Mouse (Mus musculus): ENCODE results near the gene Tspan2.
A peak's percentile ranks its signal among the peaks of the same experiment; 100 is the strongest.

The Tspan2 gene

DNA sequence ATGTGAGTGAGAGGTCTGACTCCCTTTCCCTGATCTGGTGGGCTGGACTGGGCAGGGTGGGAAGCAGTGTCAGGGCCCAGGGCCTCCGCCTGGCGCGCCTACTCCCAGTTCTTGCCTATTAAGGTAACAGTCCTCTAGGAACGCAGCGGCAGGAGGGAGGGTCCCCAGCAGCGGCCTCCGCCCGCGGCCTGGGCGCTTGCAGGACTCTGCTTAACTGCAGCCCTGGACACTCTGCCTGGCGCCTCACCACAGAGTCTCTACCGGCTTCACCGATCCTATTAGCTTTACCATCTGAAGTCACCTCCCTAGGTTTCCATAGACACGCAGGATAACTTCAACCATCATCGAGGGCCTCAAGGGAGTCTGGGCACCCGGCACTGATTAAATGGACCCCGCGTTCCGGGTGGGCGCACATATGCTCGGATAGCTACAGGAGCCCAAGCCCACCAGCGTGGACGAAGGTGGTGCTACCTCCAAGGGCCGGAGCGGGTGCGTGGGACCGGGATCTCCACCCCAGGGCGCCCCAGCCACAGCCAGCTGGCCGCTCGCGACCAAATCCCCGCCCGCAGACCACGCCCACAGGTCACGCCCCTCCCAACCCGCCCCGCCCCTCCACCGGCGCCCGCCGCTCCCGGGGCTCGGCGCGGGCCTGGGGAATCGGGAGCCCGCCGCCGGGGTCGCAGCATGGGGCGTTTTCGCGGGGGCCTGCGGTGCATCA is at the start of gene Tspan2:
Gene Tspan2, plus strand, starts transcription at position 217 of the 718 bp plus-strand sequence.
- peak; percentile 85 for DNase-seq

DNA sequence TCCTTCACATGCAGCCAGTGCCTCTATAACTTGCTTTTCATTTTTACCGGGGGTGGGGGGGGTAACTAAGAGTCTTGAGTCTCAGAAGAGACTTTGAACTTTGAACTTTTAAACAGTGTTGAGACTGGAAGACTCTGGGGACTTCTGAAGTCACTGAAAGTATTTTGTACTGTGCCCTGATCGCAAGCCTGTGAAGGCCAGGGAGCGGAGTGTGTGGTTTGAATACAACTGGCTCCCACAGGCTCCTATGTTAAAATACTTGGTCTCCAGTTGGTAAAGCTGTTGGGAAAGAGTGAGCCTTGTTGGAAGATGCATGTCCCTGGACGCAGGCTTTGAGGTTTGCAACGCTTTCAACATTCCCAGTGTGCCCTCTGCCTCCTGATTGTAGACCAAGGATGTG is 47.5 kb upstream of the Tspan2 start:
- no peak for DNase-seq

DNA sequence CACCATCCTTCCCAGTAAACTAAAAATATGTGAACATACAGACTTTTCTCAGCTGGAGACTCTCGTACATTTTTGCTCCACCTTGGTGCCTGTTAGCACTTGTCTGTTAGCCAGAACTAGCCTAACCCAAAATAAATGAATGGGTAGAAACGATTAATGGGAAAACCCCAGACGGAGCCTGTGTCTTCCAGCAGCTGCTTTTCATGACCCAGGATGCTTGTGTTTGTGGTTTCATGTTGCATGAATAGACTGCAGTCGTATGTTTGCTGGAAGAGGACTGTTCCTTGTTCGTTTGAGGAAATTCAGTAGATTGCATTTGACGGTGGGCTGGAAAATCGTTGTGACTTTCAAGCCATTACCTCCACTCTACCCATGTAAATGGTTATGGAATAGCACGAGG is 46.5 kb upstream of the Tspan2 start:
- no peak for DNase-seq

DNA sequence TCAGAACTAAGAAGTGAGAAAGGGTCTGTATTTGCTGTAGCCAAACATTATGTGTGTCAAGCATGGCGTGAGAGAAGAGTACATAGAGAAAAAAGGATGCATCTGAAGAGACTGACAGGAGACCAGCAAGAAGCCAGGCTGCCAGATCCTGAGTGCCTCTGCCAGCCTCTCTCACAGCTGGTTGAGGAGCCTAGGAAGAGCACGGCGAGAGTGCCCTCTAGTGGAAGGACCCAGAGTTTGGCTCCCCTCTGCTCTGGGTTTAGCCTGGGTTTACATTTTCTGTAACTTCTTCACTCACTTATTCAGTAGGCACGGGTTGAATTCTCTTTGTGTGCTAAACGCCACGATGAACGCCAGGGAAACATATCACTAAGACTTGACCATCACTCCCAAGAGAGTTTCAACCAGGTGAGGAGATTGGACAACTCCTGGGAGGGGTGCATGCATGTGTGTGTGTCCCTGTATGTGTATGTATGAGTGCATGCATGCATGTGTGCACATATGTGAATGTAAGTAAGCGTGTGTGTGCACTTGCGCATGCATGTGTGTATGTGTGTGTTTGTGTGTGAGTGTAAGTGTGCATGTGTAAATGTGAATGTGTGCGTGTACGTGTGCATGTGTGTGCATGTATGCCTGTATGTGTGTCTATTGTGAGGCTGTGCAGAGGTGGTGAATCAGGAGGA is 42.4 kb upstream of the Tspan2 start:
- peak; percentile 70 for DNase-seq

DNA sequence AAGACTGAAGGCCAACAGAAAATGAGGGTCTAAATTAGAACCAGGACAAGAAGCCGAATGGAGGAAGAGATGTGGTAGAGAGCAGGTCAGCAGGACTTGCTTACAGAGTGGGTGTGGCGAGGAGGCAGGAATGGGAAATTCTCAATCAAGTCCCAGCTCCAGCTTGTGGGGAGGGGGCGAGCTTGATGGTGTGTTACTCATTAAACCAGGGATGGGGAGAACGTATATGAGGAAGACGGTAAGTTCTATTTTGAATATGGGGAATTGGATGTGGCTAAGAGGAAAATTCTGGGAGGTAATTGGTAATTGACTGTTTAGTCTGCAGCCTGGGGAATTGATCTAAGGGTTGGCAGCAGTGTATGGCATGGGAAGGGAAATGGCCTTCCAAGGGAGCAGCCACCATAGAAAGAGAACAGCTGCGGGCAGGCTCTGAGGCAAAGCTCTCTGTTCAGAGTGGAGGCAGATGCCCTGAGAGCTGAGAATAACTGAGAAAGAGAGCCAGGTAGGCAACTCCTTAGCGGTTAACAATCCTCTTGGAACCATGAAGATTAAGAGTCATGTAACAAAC is 41.5 kb upstream of the Tspan2 start:
- no peak for DNase-seq

DNA sequence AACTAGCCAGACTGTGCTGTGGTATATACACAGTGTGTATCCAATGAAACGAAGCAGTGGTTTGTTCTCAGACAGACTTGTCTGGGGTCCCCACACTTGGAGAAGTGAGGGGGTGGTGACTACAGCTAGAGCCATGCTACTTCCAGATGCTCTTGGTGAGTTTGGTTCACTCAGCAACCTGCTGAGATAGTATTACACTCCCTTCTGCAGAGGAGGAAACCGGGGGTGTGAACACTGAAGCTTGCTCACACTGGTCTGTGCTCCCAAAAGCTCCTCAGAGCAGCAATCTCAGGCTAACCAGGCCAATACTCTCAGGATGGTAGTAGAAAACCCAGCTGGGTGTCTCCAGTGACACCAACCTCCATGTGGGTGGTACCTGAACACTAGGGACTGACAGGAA is 36.2 kb upstream of the Tspan2 start:
- DNase-seq = no peak

DNA sequence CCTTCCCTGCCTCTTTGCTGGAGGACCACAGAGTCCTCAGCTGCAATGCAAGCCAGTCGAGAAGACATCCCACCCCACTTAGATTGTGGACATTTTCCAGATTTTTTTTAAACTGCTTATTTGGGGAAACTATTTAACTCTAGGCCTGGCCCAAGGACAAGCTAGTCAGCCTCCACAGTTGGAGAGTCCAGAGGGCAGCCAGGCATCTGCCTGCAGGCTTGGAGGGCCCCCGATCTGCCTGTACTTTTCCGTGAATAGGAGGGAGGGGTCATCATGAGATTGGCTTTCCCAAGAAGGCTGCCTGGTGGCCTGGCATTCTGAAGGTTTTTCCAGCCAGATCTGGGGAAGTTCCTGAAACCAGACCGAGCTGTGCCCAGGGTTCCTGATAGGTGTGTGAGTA is 33.0 kb upstream of the Tspan2 start:
- no peak for DNase-seq

DNA sequence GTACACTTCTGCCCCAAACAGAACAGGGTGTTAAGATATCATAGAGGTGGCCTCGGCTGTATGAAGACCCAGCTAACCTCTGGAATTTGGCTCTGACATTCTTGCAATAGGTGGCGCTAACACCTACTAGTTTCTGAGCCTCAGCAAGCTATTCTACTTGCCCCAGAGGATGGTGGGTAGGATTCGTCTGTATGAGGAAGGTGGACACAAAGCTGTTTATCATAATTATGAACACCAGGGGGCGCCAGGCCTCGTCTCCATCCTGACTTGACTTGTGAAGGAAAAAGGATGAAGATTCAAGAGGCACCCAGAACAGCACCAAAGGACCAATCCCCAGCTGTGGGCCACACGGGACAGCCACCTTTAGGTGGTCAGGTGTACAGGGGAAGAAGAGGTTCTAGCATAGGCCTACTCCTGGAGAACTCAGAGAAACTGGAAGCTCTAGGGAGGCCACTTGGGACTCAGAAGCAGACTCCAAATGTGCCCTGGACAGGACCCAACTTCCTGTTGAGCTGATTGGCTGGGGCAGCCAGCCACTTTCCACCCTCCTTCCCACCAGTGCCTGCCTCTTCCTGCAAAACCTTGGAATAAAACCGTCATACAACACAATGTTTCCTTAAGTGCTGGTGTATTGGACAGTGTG is 32.3 kb upstream of the Tspan2 start:
- peak; percentile 82 for DNase-seq

DNA sequence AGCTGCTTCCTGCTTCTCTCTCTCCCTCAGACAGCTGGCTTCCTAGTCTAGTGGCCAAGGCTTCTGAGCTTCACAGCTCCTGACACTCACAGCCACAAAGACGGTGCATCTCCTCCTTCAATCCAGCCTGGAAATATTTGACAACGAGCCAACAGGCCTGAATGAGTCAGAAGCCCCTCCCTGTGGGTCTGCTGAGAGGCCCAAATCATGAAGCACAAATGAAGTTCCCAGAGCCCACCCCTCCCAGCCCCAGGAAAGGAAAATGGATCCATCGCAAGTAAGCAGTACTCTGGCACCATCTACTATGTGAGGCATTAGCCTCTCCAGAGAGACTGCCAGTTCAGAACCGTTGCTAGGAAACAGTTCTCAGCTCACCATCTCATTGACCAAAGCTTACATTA is 30.3 kb upstream of the Tspan2 start:
- no peak for DNase-seq

DNA sequence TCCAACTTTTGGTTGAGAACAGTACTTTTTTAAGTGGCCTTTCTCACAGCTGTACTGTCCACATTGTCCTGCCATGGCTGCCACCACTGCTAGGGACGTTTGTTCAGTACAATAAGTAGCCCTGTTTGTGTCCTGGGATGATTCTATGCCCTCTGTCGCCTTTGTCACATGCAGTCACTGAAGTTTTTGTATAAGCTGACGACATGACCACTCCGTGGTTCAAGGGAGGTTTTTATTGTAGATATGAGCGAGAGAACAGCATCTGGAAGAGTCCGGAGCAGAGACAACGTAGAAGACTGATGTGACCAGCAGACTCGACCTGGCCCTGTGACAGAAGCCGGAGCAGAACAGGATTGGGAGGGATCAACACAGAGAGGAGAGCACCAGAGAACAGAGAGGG is 25.7 kb upstream of the Tspan2 start:
- DNase-seq = no peak

DNA sequence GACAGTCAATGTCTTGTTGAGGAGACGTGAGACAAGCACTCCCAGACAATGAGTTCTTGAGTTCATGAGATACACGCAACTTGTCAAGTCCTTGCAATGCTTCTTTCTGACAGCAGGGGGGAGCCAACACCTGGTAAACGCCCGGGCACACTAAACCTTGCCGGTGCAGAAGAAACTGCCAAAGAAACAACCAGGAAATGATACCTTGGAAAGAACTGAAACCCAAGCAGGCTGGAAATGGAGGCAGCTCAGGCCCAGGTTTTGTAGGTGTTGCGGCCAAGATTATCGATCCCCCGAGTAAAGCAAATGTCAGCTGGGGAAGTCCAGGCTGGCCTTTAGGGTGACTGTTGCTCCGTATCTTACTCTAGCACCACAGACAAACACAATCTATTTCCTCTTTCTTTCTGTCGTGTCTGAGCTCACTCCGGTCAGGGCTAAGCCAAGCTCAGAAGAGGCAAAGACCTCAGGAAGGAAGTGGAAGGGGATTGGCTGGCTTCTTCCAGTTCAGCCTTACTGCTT is 19.2 kb upstream of the Tspan2 start:
- peak; percentile 90 for DNase-seq

DNA sequence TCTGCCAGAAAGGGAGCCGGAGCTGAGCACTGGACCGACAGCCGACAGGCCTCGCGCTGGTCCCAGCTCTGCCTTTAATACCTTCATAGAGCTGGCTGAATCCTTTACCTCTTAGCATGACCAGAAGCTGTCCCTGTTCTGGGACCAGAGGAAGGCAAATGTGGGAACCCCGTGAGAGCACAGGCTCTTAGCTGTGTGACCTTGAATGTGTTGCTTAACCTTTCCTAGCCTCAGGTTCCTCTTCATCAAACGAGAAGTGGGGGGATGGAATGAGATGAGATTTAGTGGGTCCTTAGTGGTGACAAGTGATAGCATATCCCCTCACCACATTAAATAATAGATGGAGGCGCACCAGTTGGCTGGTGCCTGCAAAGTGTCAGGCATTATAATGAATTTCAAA is 18.5 kb upstream of the Tspan2 start:
- DNase-seq = peak; percentile 42

DNA sequence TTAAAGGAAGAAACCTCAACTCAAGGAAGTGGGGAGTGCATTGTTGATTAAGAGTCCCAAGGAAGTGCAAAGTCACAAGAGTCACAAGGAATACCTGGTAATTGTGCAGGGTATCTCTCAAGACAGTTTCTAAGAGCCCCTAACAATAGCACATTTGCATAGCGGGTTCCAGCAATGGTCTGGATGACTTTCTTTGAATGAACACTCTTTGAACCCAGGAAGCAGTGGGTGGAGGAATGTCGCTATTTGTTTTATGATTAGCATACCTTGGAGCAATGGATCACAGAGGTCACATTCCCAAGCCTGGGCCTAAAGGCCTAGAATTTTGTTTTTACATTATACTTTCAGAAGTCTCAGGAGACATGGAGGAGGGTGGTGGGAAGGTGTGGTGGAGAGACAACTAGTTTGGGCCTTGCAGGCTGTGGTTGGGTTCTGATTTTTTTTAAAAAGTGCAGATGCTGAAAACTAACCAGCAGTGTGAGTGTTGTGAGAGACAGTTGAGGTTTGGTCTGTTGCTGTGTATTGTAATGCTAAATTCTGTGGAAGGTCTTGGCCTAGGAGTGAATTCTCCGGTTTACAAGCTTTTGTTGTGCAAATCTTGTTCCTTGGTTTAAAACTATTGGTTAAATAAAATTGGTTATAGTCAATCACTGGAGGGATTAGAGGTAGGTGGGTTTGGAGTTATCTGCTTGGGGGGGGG is 16.6 kb upstream of the Tspan2 start:
- no peak for DNase-seq

DNA sequence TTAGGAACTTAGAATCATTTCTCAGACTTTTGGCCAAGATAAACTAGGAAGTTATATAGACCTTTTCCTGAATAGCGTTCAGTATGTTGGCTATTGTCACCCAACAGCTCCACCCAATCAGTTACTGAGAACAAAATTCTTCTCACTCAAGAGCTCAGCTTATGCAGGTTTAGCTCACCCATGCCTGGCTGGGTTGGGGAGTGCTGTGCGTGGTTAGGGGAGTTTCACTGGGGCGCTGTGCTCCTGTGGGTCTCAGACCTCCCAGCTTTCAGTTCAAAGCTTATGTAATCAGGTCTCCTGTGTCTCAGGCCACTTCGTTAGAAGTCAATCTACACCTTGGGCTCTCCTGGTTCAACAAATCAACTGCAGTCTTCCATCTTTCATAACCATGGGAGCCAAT is 11.2 kb upstream of the Tspan2 start:
- DNase-seq = peak; percentile 52

DNA sequence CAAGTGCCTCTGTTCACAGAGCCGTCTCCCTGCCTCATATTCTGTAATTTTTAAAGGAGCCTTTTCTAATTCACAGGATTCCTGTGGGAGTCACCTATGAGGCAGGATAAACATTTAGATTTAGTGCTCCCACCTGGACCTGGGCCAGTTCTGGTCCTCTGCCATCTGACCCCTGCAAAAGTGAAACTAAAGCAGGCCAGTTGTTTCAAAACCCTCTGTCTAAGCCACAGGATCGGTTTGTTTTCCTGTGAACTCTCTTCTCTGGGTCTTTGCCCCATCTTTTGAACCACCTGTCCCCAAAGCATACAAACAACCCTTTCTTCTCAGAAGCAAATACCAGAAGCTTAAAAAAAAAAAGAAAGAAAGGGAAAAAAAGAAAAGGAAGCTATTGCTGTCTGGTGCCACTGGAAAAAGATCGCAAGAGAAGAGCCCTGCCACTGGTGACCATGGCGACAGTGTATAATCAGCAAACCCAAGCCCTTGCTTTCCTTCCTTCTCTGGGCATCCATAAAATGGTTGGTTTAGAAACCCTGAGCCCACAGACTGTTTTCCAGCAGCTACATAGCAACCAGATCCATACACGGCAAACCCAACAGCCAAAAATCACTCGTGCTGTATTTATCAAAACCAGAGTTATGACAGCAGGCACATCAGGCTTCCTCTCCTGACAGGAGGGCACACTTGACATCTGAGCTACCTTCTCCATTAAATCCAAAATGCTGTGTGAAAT is 10.3 kb upstream of the Tspan2 start:
- DNase-seq = peak; percentile 37

DNA sequence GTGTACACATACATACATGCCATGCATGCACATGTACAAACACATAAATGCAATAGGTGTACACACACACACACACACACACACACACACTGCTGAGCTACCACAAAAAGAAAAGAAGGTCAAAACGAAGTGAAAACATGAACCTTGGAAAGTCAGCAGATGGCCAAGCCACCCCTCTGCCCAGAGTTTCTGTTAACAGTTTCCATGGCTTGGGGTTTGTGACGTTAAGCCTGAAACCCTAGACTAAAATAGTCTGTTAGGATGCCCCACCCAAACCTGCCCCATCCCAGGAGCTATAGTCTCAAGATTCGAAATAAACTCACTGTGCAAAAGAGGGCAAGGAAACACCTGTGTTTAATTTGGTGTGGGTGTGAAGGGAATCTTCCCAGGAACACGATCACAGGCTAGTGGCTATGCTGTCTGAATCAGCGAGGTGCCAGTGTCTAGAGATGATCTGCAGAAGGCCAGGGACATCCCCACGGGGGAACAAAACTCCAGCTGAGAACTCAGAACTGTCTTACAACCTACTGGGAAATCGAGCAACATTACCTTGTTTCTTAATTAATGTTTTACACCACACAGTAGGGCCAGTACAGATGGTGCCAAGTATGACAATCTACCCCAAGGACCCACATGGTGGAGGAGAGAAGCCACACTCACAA is 9.4 kb upstream of the Tspan2 start:
- DNase-seq = no peak

DNA sequence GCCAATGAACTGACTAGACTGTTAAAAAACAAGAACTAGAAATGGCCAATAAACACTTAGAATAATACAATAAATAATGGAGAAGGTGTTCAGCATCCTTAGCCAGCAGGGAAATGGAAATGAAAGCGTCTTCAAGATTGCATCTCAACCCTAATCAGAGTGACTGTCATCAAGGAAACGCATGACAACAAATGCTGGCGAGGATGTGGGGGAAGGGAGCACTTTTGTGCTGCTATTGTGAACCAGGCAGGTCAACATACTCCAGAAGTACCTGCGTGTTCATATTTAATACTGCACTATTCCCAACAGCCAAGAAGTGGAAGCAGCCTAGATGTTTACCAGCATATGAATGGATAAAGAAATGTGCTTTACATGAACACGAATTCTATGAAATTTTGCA is 4.9 kb upstream of the Tspan2 start:
- no peak for DNase-seq

DNA sequence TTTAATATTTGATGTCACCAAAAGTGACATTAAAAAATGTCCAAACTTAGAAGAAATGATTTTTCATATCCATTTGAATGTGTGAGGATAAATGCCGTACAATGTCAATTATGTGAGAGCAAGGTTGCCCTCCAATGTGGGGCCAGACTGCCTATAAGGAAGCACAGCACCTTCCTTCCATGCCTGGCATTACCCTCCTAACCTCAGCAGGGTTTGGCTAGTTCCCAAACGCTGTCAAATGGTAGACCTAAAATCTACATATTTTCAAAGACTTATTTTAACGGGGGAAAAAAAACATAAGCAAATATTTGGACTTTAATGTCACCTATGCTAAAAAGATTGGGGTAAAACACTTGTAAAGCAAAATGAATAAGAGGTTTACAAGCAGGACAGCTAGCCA is 3.2 kb upstream of the Tspan2 start:
- DNase-seq = no peak

DNA sequence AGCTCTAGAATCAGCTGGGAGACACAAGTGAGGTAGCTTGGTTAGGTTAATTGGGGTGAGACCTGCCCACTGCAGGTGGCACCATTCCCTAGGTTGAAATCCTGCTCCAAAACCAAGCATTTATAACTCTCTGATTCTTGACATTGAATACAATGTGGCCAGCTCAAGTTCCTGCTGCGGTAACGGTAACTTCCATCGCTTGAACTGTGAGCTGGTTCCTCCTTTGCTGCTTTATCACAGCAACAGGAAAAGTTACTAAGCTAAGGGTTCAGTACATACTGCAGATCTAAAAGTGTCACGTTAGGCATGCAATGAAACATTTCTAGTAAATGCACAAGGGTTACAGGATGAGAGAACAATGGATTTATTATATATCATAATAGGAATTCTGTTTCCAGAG is 1.7 kb upstream of the Tspan2 start:
- DNase-seq = no peak

DNA sequence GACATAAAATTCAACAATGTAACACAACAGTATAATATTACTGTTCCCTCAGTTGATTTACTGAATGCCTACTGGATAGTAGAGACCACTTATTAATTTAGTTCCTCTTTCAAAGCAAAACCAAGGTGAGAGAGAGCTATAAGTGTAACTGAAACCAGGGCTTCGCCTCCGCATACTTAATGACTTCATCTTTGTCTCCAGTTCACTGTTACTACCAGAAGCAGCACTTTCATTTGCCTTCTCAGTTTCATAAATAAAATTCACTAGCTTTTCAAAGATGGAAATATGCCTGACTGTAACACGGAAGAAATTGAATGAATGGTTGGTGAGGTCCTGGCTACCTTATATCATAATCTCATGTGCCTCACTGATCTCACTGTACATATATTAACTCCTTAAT is 1.3 kb upstream of the Tspan2 start:
- DNase-seq = no peak

DNA sequence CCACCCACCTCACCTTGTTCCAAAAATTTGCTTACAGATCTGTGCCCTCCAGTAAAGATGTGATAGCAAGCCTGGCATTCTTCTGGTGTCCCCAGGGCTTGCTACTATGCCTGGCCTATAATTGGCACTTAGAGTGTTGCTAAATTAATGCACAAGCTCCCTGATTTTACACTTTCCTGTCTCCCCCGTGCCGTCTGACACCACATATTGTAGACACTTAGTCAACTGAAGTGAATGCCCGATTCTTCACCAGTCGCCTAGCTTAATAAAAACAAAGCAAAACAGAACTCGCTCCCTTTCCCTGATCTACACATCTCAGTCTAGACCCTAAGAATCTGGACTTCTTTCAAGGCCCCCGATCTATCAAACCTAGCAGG is 405 bp upstream of the Tspan2 start:
- no peak for DNase-seq

DNA sequence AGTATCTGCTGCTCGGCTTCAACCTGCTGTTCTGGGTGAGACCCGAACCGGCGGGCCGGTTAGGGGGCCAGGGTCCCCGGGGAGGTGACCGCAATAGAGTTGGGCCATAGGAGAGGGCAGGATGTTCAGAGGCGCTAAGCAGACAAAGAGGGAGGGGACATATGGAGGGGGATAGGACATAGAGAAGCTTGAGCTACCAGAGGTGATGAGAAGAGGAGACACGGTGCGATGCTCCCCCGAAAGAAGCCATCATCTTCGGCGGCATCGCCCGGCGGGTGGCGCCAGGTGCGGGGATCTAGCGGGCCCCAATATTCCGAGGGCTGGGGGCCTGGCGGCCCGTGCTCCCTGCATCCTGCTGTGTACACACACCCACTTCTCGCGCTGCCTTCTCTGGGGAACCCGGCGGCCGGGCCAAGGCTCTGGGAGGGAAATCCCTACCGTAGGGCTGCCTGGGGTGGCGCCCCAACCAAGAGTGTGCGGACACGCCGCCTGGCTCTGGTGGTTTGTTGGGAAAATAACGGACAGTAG is 766 bp downstream of the Tspan2 start:
- DNase-seq = peak; percentile 78

Measured in thymus, postnatal 4 days (tissue).